Mouse (Mus musculus) thymus, postnatal 36 days (tissue): ENCODE results near the gene Olfr1000.
"Not testable (repeated sequence)": the region's sequence is repeated elsewhere in the genome, so short reads cannot be mapped to it uniquely, and the experiment has no call there.

Experiments used
- DNase-seq, 2 experiments: peaks; one replicate each; pipeline ENCODE4 v3.0.0; 2022; ENCODE audit warnings: mixed read lengths in 2 of 2

Olfr1000 gene

DNA sequence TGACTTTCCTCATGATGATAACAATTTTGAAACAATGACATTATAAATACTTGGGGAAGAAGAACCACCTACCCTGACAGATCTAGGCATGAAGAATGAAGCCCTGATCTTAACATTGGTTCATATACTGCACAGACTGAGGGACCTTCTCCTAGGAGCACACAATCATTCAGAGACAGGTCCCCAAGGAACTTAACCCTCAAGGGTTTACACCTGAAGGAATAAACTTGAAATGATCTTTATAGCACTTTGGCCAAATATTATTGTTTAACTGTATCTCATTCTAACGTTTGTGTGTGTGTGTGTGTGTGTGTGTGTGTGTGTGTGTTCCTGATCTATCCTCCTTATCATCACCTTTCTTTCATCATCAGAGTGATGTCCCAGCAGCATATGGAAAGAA is at the start of gene Olfr1000:
Gene Olfr1000, minus strand, starts transcription at position 101 of the 400 bp plus-strand sequence.
- no peak for DNase-seq

DNA sequence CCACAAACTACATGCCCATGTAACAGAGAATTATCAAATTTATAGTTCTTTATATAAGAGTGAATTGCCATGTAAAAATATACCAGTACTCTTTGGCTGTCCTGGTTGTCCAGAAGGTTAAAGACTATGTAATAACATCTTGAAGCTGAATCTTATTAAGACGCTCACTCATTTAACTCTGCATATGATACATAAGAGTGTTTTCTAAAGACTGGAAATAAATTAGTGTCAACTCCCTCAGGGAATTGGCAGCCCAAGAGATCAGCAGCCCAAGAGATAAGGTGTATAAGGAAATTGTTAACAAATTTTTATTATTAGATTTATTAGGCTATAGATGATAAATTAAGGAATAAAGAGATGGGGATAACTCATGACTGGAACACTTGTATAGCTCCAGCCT is 38.9 kb upstream of the Olfr1000 start, which contains the start of gene Olfr1002:
Gene Olfr1002, minus strand, starts transcription at position 101 of the 400 bp plus-strand sequence.
- DNase-seq = no peak

DNA sequence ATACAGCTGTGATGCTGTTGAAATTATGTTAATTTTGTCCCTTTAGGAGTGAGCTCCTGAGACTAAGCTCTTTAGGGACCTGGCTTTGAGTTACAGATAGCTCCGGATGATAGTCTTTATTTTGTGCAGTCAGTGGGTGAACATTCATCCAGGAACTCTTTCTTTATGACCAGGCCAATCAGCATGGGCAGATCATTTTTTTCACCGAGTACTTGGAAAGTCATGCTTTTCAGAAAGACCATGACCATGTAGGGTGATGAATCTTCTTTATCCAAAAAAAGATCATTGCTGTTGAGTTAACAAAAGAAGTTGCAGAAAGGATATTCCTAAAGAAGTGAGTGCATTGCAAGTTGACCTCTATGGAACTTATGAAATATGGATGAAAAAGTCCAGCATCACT is 23.1 kb downstream of the Olfr1000 start, which contains the start of gene Olfr998:
Gene Olfr998, plus strand, starts transcription at position 301 of the 400 bp plus-strand sequence.
- DNase-seq = not testable (repeated sequence)

DNA sequence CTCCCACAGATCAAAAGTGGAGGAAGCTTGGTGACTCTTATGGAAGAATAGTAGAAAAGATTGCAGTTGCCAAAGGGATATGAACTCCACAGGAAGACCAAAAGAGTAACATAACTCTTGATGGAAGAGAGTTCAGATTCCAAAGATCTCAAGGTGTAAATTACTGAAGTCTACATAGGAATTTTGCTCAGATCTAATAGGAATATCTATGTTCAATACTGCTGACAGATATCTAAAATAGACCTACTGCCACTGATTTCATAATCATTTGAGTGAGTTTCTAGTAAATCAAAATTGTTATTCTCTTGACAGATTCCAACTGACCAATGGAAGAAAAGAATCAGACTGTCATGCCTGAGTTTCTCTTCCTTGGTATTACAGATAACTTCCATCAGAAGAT is 32.8 kb downstream of the Olfr1000 start, which contains the start of gene Olfr996:
Gene Olfr996, plus strand, starts transcription at position 301 of the 400 bp plus-strand sequence.
- DNase-seq = no peak

DNA sequence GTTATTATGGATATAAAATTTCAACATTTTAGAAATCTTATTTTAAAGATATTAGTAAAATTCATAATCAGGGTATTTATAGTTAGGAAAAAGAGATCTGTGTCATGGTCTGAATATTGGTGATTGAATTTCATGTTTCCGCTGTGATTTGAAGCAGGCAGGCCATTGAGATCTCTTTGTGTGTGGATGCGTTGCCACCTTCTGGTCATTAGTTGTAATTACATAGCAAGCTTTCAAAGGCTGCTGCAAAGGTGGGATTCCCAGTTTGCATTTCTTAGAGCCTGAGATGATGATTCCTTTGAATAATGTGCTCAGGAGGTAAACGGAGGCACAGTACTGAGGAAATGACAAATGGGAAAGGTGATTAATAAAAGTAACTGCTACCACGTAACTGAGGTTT is 50.5 kb downstream of the Olfr1000 start:
- DNase-seq = no peak

DNA sequence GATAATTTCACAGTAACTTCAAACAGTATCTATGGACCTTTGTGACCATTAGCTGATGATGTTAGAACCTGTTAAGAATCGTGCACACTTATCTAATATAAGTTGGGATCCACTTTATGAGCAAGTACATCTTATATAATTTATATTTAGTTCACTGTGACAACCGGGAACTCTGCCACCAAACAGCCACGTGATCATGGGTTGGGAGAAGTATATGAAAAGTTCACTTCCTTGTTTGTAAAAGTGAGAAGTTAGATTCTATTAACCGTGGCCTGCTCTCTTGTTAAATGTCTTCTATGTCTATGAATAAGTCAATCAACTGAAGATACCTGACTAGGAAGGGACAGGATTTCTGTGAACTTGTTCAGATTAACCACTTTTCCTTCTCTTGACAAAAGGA is 51.5 kb downstream of the Olfr1000 start:
- no peak for DNase-seq
